Mouse (Mus musculus) monocyte, adult 2 months (primary cell): ENCODE results near the gene Syn3.

ENCODE experiments used
- DNase-seq, 2 experiments: peaks; one replicate each; pipeline ENCODE4 v3.0.0; 2022; ENCODE audit warnings: low spot score in 2 of 2, low read depth in 1 of 2

Gene Syn3

DNA sequence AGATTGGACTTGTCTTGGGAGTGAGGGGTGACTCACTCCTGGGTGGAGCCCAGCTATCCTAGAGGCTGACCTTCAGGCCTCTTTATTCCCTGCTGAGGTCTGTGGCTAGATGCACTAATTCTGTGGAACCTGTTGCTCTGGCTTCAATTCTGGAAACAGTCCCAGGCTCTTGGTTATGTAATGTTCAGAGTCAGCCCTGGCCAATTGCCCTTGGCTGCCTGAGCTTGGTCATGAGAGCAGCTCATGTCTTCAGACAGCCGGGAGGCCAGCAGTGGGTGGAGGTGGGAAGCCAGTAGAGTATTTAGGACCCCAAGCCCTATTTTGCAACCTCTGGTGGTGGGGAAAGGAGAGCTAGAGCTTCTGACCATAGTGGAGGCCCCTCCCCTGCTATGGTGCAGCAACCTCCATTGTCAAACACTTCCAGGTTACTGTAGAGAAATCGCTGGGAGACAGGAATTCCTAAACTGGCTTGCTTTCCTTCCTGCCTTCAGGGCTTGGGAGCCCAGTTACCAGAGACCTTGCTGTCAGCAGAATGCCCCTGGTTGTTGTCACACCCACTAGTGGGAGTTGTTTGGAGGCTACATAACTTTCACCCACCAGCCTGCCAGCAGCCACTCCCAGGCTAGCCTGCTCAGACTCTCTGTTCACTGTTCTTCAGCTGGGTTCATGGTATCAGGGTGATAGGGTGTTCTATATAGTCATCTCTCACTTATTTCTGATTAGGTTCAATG is 158.9 kb downstream of the Syn3 start:
- DNase-seq: no peak

- no peak for DNase-seq
Measured at GRCm38 (mm10) chr10:86339121-86339520, 159.6 kb downstream of the Syn3 start.

GRCm38 (mm10) chr10:86338121-86338715 is 160.5 kb downstream of the Syn3 start:
- DNase-seq: no peak

GRCm38 (mm10) chr10:86337239-86337638 is 161.5 kb downstream of the Syn3 start:
- no peak for DNase-seq

DNA sequence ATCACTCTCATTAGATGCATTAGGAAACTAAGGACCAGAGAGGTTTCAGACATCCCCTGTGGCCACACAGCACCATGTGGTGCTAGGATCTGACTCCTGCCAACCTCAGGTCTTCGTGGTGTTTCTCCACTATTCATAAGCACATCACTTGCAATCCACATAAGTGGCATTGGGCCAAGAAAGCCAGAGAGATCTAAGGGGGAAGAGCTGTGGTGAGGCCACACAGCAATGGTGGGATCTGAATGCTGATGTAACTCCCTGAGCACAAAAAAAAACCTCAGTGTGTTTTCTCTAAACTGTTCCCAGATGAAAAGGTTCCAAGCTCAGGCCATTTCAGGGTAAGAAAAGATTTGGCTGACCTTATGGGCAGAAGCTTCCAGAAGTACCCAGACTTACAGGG is 162.2 kb downstream of the Syn3 start:
- no peak for DNase-seq

- DNase-seq: no peak
Measured at GRCm38 (mm10) chr10:86334581-86334980, 164.1 kb downstream of the Syn3 start.

DNA sequence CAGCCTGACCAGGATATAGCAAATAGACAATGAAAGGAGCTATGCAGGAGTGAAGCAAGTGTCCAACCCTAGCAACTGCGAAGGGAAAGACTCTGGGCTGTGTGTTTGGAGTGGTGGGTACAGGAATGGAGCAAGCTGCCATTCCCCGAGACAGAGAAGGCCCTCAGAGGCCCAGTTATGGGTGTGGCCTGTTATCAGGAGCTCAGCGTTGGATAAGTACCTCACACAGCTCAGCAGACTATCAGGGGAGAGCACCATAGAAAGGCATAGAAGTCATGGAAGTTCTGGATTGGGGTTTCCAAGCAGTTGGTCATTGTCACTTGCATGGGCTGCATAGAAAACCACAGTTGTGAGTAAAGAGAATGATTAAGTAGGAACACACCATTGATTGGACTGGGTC is 165.8 kb downstream of the Syn3 start:
- no peak for DNase-seq

GRCm38 (mm10) chr10:86331681-86332281 is 166.9 kb downstream of the Syn3 start:
- no peak for DNase-seq

DNA sequence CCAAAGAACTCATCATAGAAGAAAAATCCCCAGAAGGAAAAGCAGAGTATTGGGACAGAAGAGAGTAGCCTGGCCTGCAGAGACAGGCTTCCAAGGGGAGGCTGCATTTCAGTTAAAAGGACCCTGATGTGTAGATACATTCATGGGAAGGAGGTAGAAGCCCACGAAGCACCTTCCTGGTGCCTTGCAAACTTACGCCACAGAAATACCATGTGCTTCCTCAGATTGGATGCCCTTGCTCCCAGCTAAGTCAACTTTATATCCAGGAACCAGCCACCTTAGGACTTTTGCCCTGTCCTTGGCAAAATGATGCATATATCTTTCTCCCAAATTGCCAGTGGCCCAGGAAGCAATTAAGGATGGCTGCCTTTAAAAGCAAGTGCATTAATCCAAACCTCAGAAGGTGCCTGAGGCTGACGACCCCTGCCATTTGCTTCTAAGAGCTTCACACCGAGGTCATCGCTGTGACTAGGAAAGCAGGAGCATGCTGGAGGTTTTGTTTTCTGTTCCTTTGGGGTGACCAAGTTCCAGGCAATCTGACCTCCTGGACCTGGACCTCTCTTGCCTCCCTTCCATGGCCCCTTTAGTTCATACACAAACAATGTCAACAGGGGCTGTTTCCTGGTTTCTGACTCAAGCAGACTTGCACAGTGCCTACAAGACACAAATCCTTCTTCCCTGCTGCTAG is 167.6 kb downstream of the Syn3 start:
- DNase-seq: no peak

- no peak for DNase-seq
Measured at GRCm38 (mm10) chr10:86329241-86329882, 169.3 kb downstream of the Syn3 start.

- DNase-seq: no peak
Measured at GRCm38 (mm10) chr10:86328691-86329090, 170.0 kb downstream of the Syn3 start.

- no peak for DNase-seq
Measured at GRCm38 (mm10) chr10:86328143-86328542, 170.6 kb downstream of the Syn3 start.

DNA sequence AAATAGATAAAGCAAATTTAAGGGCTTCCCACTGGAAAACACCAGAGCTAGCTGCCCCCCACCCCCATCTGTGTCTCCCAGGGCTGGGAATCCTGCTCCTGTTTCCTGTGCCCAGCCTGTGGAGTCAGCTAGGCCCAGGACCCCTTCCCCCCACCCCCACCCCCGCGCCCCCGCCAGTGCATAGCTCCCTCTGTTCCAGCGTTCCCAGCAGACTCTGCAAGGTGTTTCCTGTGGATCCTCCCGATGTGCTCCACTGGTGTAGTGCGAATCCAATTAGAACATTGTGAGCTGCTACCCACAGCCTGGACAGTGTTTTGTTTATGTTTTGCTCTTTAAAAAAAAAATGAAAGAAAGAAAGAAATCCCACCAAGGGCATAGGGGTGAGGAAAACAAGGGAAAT is 173.4 kb downstream of the Syn3 start:
- DNase-seq: no peak

- DNase-seq: no peak
Measured at GRCm38 (mm10) chr10:86323275-86323994, 175.3 kb downstream of the Syn3 start.

DNA sequence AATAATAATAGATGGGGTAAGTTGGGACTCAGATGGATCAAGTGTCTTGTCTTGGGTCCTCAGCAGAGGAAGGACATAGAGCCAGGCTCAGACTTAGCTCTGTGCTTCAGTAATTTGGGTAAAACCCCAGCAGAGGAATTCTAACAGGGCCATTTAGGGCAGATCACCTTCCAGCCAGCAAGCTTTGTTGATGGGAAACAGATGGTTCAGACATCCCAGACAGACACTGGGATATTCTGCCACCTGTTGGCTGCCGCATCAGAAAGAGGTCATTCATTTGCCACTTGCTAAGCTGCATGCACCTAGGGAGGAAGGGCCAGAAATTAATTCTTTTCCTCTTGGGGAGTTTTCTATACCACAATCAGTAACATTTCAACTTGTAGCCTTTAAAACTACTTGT is 176.7 kb downstream of the Syn3 start:
- no peak for DNase-seq

DNA sequence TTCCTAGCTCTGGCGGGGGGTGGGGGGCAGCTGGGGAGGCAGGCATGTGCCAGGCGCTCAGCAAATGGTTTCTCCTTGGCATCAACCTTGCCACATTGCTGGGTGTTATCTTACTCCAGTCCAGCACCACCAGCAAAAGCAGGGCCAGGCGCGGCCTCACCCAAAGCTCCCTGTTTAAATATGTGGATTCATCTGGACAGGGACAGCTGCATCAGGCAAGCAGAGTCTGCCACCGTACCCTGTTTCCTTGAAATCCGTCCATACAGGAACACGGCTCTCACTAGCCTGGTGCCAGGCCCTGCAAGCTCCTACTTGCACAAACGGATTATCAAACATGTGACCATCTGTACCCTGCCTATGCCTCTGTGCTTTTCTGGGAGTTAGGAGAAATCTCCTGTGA is 177.5 kb downstream of the Syn3 start:
- DNase-seq: no peak

- no peak for DNase-seq
Measured at GRCm38 (mm10) chr10:86320204-86320603, 178.5 kb downstream of the Syn3 start.

DNA sequence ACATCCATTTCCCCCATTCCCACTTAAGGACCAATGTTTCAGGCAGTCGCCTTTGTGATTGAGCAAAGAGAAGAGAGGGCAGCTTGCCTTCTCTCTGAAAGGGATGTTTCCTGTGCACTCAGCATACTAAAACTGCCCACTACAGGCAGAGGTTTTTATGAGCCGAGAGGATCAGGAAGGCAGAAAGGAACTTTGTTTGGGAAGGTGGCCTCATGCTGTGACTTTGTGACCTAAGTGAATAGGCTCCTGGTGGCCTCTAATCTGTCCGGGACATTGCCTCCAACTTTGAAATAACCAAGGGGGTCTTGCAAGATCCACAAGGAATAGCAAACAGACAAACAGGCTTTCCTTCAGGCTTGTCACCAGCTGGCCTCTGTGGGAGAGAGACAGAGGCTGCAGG is 179.2 kb downstream of the Syn3 start:
- DNase-seq: no peak

- no peak for DNase-seq
Measured at GRCm38 (mm10) chr10:86318552-86319140, 180.1 kb downstream of the Syn3 start.

GRCm38 (mm10) chr10:86317633-86318032 is 181.1 kb downstream of the Syn3 start:
- DNase-seq: no peak
